Mouse (Mus musculus) bone marrow, adult 2 months (tissue): Measurements from ENCODE around the gene Atp6v1e2. TPM values are rescaled to one million over a fixed set of nuclear protein-coding genes. Genes with fewer than 3 reads are reported as not detected.

Experiments
- H3K27ac ChIP-seq: fragments of 200-500 bp; 2 replicates; pipeline ENCODE4 v1.5.1; 2012; ENCODE audit warnings: low read depth, mild to moderate bottlenecking, control low read depth, inconsistent platforms, low read length; ENCODE audit not compliant: control insufficient read depth, poor library complexity, insufficient read depth
- H3K4me1 ChIP-seq: fragments of 200-500 bp; 2 replicates; pipeline ENCODE4 v1.6.1; 2011; ENCODE audit warnings: low read length; ENCODE audit not compliant: control insufficient read depth, insufficient read depth
- H3K4me3 ChIP-seq: fragments of 200-500 bp; replicated peaks from 2 replicates; pipeline ENCODE3; 2011; ENCODE audit warnings: mild to moderate bottlenecking, low read depth, low read length, control low read depth; ENCODE audit not compliant: control insufficient read depth
- CTCF ChIP-seq: fragments of 200-500 bp; IDR thresholded peaks from 2 replicates; pipeline ENCODE4 v1.5.1; 2011; ENCODE audit warnings: low read length, control low read depth; ENCODE audit not compliant: control insufficient read depth, insufficient read depth
- POLR2A ChIP-seq: fragments of 200-500 bp; IDR thresholded peaks from 2 replicates; pipeline ENCODE4 v1.6.1; 2011; ENCODE audit warnings: low read depth, mild to moderate bottlenecking, control low read depth, low read length, borderline replicate concordance; ENCODE audit not compliant: control insufficient read depth
- WGBS: fragments of 180-500 bp; shearing (Covaris S2); methylation state at CpG from one replicate; pipeline ENCODE4 v1.1.7; 2018; 5-methylcytosine and 5-hydroxymethylcytosine counted together
- polyA plus RNA-seq: library from polyadenylated mRNA; stranded (reverse); fragments of >200 nt; gene quantifications from 2 replicates; pipeline ENCODE4 v1.2.4, GENCODE M21; 2011; ENCODE audit warnings: low replicate concordance; ENCODE audit not compliant: missing spikeins, insufficient read depth, insufficient read length

Gene Atp6v1e2
- polyA plus RNA-seq, 1 experiment, result not detected

DNA sequence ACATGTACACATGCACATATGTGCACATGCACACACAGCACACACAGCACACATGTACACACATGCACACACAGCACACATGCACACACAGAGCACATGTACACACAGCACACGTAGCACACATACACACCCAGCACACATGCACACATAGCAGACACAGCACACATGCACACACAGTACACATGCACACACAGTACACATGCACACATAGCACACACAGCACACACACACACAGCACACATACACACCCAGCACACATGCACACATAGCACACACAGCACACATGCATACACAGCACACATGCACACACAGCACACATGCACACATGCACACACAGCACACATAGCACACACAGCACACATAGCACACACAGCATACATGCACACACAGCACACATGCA, 33.5 kb upstream of the Atp6v1e2 start:
- TF ChIP-seq POLR2A (no peak), CTCF (no peak)
- H3K4me1 ChIP-seq, result peaks cover 4% of the 10 kb centered on the region; the same call in 1 of the 2 replicates
- no peak overlapping the region for H3K4me3 ChIP-seq
- WGBS, result 89% methylated on average over 1 of the region's 1 CpGs
- no peak overlapping the region for H3K27ac ChIP-seq

DNA sequence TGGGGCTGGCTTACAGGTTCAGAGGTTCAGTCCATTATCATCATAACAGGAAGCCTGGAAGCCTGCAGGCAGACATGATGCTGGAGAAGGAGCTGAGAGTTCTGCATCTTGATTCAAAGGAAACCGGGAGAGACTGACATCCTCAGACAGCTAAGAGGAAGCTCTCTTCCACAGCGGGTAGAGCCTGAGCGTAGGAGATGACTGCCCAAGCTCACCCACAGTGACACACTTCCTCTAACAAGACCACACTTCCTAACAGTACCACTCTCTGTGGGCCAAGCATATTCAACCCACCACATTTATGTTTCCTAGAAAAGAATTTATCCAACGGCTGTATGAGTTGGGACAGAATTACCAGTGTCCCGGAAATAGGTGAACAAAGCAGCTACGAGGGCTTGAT, 30.8 kb upstream of the Atp6v1e2 start:
- Histone ChIP-seq H3K4me3 (no peak overlapping the region), H3K27ac (no peak overlapping the region), H3K4me1 (peaks cover 4% of the 10 kb centered on the region; the same call in 1 of the 2 replicates)
- WGBS, result 20% methylated on average over 6 of the region's 6 CpGs
- TF ChIP-seq CTCF, result no peak
- TF ChIP-seq POLR2A, result no peak

DNA sequence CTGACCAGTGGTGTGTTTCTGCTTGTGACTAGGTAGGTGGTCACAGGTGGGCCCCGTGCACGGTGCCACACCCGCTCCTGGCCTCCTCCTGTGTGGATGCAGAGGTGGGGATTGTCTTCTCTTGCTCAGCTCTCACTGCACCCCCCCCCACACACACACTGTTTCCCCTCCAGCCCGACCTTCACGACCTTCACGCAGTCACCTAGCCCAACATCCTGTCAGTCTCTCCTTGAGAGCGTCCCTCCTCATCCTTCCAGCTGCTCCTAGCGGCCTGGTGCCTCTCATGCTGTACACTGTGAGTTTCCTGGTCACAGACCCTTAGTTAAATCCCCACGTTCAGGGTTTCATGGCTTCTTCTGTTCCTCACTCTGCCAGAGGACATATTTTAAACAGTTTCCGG, 28.7 kb upstream of the Atp6v1e2 start:
- Histone ChIP-seq H3K4me1 (peaks cover 3% of the 10 kb centered on the region), H3K27ac (no peak overlapping the region), H3K4me3 (no peak overlapping the region)
- no peak for TF ChIP-seq POLR2A
- TF ChIP-seq CTCF, result no peak
- WGBS, result 77% methylated on average over 10 of the region's 10 CpGs

DNA sequence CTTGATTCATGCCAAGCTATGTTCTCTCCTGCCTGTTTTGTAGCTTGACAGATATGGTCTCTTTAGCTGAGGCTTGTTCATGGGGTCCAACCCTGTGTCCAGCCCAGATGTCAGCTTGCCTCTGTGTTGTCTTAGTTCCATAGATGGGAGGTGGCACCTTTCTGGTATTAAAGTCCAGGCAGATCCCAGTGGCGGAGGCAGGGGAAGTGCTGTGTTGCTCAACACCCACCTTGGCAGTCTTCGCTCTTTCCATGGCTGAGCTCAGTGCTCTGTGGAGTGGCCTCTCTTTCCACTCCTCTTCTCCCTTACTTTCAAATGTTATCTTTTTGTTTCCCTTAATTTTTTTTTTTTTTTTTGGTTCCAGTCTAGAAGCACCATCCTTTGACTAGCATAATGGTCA, 25.4 kb upstream of the Atp6v1e2 start:
- TF ChIP-seq POLR2A, result no peak
- TF ChIP-seq CTCF, result no peak
- H3K4me3 ChIP-seq, result no peak overlapping the region
- 48% methylated on average over 2 of the region's 2 CpGs for WGBS
- H3K4me1 ChIP-seq, result peaks cover 7% of the 10 kb centered on the region
- no peak overlapping the region for H3K27ac ChIP-seq

DNA sequence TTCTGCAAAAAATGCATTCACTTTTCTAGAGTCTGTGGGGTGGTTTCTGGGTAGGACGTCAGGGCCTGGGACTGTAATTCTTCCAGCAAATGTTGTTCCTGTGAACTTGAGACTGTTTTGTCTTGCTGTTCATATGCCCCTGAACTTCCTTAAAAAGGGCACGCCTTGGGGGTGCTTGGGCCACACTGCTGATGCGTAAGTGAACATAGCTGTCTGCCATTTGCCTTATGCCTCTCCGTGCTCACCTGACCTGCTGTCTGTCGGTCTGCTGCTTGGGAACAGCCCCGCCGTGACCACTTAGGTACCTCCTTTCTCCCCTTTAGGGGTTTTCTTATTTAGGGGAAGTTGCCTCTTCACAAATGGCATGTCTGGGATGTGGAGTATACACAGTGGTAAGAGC, 24.2 kb upstream of the Atp6v1e2 start:
- Histone ChIP-seq H3K4me3 (no peak overlapping the region), H3K4me1 (peaks cover 12% of the 10 kb centered on the region), H3K27ac (no peak overlapping the region)
- TF ChIP-seq CTCF, result no peak
- no peak for TF ChIP-seq POLR2A
- 46% methylated on average over 7 of the region's 7 CpGs for WGBS

DNA sequence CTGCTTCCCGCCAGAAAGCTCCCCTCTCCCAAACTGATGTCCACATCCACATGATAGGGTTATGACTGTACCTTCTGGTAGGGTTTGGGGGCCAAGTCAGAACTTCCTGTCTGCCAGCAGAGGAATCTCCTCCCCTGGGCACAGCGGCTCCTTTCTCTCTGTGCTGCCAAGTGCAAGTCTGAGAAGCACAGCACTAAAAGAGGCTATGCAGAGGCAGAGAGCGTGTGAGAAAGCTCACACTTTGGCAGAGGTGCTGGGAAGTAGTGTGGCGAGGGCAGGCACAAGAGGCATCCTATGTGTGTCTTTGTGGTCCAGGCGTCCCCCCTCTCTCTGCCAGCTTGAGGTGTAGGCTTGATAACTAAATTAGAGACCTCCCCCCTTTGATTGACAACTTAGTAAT, 23.3 kb upstream of the Atp6v1e2 start:
- Histone ChIP-seq H3K27ac (no peak overlapping the region), H3K4me3 (no peak overlapping the region), H3K4me1 (peaks cover 12% of the 10 kb centered on the region)
- TF ChIP-seq POLR2A (no peak), CTCF (no peak)
- WGBS, result 39% methylated on average over 5 of the region's 5 CpGs

DNA sequence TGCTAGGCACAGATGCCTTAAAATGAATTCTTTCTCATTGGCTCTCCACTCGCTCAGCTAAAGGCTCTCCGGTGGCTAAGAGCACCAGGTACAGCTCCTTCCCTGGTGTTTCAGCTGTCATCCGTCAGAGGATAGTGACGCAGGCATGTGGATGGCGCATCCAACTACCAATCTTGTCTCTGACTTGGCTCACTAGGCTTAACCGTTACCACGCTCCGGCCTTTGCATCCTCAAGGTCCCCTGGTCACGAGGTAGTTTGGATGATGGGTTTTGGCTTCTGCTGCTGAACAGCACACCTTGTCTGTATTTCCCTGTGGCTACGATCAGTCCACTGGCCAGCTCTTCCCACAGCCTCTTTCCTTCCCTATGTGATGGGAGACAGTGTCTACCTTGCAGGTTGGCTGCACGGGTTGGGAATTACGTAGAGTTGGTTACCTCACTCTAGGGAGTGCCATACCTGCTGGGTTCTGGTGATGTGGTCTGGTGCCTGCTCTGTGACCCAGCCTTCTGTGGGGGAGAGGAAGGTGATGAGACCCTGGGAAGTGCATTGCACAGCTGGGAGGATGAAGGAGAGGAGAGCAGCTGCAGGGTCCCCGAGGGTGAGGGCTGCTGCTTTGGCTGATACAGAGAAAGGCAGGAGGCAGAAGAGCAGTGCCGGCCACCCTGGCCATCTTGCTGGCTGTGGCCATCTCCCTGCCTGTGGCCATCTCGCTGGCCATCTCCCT, 22.5 kb upstream of the Atp6v1e2 start:
- Histone ChIP-seq H3K4me3 (no peak overlapping the region), H3K4me1 (peaks cover 12% of the 10 kb centered on the region), H3K27ac (peak overlapping the region; percentile 45)
- TF ChIP-seq POLR2A (no peak), CTCF (no peak)
- WGBS, result 77% methylated on average over 15 of the region's 15 CpGs

DNA sequence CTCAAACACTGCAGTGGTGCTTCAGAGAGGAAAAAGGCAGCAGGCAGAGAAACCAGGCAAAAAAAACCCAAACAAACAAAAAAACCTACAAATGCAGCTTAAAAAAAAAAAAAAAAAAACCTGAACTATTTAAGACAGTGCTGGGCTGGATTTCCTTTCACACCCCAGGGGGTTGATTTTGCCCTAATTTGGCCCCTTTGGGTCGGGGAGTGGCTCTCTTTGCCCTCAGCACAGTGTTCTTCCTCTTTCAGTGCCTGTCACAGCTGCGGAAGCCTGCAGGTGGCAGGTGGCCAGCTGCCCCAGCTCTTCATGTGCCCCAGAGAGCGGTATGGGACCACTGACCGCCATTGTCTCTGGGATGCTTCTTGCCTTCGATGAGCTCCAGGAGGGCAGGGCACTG, 21.9 kb upstream of the Atp6v1e2 start:
- 2% methylated on average over 5 of the region's 5 CpGs for WGBS
- TF ChIP-seq CTCF (peak; percentile 24), POLR2A (no peak)
- H3K4me3 ChIP-seq, result no peak overlapping the region
- peak overlapping the region; percentile 58; the same call in 1 of the 2 replicates for H3K27ac ChIP-seq
- peaks cover 12% of the 10 kb centered on the region for H3K4me1 ChIP-seq

DNA sequence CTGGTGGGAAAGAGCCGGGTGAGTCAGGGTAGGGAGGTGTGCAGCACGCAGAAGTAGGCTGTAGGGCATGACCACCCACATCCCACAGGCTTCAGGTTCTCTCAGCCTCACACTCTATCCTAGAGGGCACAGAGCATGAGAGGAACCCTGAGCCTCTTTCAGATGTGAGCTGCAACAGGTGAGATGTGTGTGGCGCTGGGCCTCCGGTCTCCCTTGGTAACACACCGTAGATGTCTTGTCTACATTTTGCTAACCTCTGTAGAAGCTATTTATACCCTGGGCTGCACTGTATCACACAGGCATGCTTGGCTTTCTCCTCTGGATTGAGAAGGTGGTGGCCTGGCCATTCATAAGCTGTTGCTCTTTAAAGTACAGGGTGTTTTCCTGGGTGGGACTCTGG, 20.9 kb upstream of the Atp6v1e2 start:
- Histone ChIP-seq H3K4me1 (peaks cover 12% of the 10 kb centered on the region), H3K4me3 (no peak overlapping the region), H3K27ac (peak overlapping the region; percentile 58; the same call in 1 of the 2 replicates)
- TF ChIP-seq CTCF, result no peak
- TF ChIP-seq POLR2A, result no peak
- WGBS, result 48% methylated on average over 5 of the region's 5 CpGs
